Mouse (Mus musculus) kidney, adult 11 months (tissue): ENCODE results near the gene Ins1.

Experiments
- DNase-seq: peaks from one replicate; pipeline ENCODE4 v3.0.0; 2022

The Ins1 gene

GRCm38 (mm10) chr19:52263997-52264396 is at the start of gene Ins1:
TSS of gene Ins1 (plus strand) at chr19:52264297.
- no peak for DNase-seq
